In the genomic region with DNA sequence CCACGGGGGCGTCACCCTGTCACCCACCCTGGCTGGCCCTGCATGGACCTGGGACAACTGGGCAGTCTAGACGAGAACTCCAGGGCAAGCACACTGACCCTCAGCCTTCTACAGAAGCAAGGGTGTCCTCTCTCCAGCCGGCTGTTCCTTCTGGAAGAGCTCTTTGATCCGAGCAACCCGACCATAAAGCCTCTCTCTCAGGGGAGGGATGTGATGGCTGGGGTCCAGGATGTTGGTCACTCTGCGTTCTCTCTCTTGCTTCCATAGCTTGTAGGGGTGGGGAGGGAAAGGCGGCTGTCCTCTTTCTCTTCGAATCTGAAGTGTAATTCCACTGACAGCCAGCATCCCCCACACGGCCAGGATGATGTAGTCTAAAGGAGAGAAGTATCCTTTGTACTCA, we compare ENCODE assay signal across 20 mouse cellular contexts. TPM values are rescaled to one million over a fixed set of nuclear protein-coding genes. Genes with fewer than 3 reads are reported as not detected.
A peak's percentile ranks its signal among the peaks of the same experiment; 100 is the strongest.
DNase-seq lines count a peak whose midpoint lies in the region; ATAC-seq lines count a peak whose summit lies in the region.
"Had no signal": no experiment of that assay in that cellular context is flagged by ENCODE, and none has a peak within 500 bp of the region (broad histone marks: within the 10 kb centered on the region; RNA-seq: fewer than 3 reads in every experiment).

No protein-coding gene starts in this region.

- H3K27me3 ChIP-seq in kidney, embryonic 14.5 days (ENCODE audit: control insufficient read depth, insufficient read depth, low read length) = no peaks in the 10 kb centered on the region
- H3K27me3 ChIP-seq: forebrain, embryonic 12.5 days; hindbrain, embryonic 15.5 days; limb, embryonic 13.5 days; liver, embryonic 13.5 days had no signal

- no peak overlapping the region for H3K4me3 ChIP-seq in kidney, embryonic 14.5 days (ENCODE audit: low read length)
- H3K4me3 ChIP-seq: forebrain, embryonic 12.5 days; heart, embryonic 10.5 days; hindbrain, embryonic 15.5 days; limb, embryonic 13.5 days; liver, embryonic 13.5 days; midbrain, embryonic 10.5 days had no signal

- no peak overlapping the region for H3K9ac ChIP-seq in kidney, embryonic 14.5 days (ENCODE audit: low read depth, low read length)
- H3K9ac ChIP-seq: forebrain, embryonic 12.5 days; hindbrain, embryonic 15.5 days; limb, embryonic 13.5 days; liver, embryonic 13.5 days; lung, embryonic 14.5 days had no signal

- peaks cover 52% of the 10 kb centered on the region for H3K36me3 ChIP-seq in kidney, embryonic 14.5 days (ENCODE audit: control insufficient read depth, insufficient read depth, low read length)

- H3K4me1 ChIP-seq in kidney, embryonic 14.5 days (ENCODE audit: control insufficient read depth, insufficient read depth, low read length) = no peaks in the 10 kb centered on the region
- H3K4me1 ChIP-seq: forebrain, embryonic 12.5 days; heart, embryonic 10.5 days; hindbrain, embryonic 15.5 days; limb, embryonic 13.5 days; liver, embryonic 13.5 days; midbrain, embryonic 10.5 days had no signal

- no peaks in the 10 kb centered on the region for H3K9me3 ChIP-seq in kidney, embryonic 14.5 days (ENCODE audit: control insufficient read depth, low read length)
- H3K9me3 ChIP-seq: forebrain, embryonic 12.5 days; heart, embryonic 10.5 days; hindbrain, embryonic 15.5 days; limb, embryonic 13.5 days; liver, embryonic 13.5 days; midbrain, embryonic 10.5 days had no signal

- H3K4me2 ChIP-seq in kidney, embryonic 14.5 days (replicated peaks; ENCODE audit: low read depth, low read length) = no peak overlapping the region
- H3K4me2 ChIP-seq: forebrain, embryonic 12.5 days; hindbrain, embryonic 15.5 days; limb, embryonic 13.5 days; liver, embryonic 13.5 days; lung, embryonic 14.5 days had no signal

- 47% methylated on average over 10 of the region's 10 CpGs for WGBS in kidney, embryonic 14.5 days

- peak; percentile 24 for DNase-seq in gastrocnemius, postnatal 10 days
- DNase-seq in gastrocnemius, postnatal 25 days = no peak
- DNase-seq in kidney, adult 8-10 months = no peak
- peak; percentile 69 for DNase-seq in Muller cell, postnatal 12 days (ENCODE audit: inconsistent ontology term)
- DNase-seq in adrenal gland, postnatal 36 days = peak; percentile 15 to 38
- no peak for DNase-seq in layer of hippocampus, adult 8-10 months (ENCODE audit: low spot score in 2 of 2)
- DNase-seq: cerebellum, adult 9-10 months; gastrocnemius, postnatal 36 days; liver, embryonic 13.5 days; lung, embryonic 14.5 days; right cerebral cortex, postnatal 4 days; thymus, postnatal 14 days had no signal

- no peak overlapping the region for H3K27ac ChIP-seq in kidney, embryonic 14.5 days (ENCODE audit: low read depth, low read length)
- H3K27ac ChIP-seq: forebrain, embryonic 12.5 days; heart, embryonic 10.5 days; hindbrain, embryonic 15.5 days; limb, embryonic 13.5 days; liver, embryonic 13.5 days; macrophage; midbrain, embryonic 10.5 days; stomach, postnatal 0 days had no signal

- ATAC-seq in kidney, embryonic 14.5 days (ENCODE audit: low FRiP score, low TSS enrichment) = peak; percentile 39; the same call in 1 of the 2 replicates

RNA-seq across cellular contexts. Expression of a gene that starts 26.0 kb away (rescaled TPM):
- total RNA-seq in gastrocnemius, postnatal 10 days (2021) = 10 to 100 TPM; 16.0 to 19.3 TPM
- total RNA-seq in gastrocnemius, postnatal 25 days (2021) = 10 to 100 TPM; 12.9 to 13.6 TPM
- polyA plus RNA-seq in kidney, embryonic 14.5 days (2014; fragmentation: Nextera tagmentation; extraction: Ambion mirVana) = 58.3 and 73.9 TPM in 2 replicates
- total RNA-seq in adrenal gland, postnatal 36 days (2021) = 10 to 100 TPM; 32.1 to 37.3 TPM
- 10 to 100 TPM; 28.5 to 53.0 (median 44.8) TPM for total RNA-seq in layer of hippocampus, adult 8-10 months (2022)

RNA-seq across cellular contexts. Expression of a gene that starts 26.6 kb away (rescaled TPM):
- 10 to 100 TPM; 49.6 to 50.3 TPM for total RNA-seq in gastrocnemius, postnatal 10 days (2021)
- 10 to 100 TPM; 46.0 to 46.4 TPM for total RNA-seq in gastrocnemius, postnatal 25 days (2021)
- 83.1 and 100 TPM in 2 replicates for polyA plus RNA-seq in kidney, embryonic 14.5 days (2014; fragmentation: Nextera tagmentation; extraction: Ambion mirVana)
- 100 to 1,000 TPM; 100 to 113 TPM for total RNA-seq in adrenal gland, postnatal 36 days (2021)
- total RNA-seq in layer of hippocampus, adult 8-10 months (2022) = 100 to 1,000 TPM in 2 of 4 experiments, 10 to 100 TPM in 2; 88.9 to 122 (median 103) TPM

RNA-seq across cellular contexts. Expression of a gene that starts 38.7 kb away (rescaled TPM):
- 10 to 100 TPM; 46.3 to 52.4 TPM for total RNA-seq in gastrocnemius, postnatal 10 days (2021)
- total RNA-seq in gastrocnemius, postnatal 25 days (2021) = 10 to 100 TPM; 37.6 to 37.7 TPM
- 143 and 185 TPM in 2 replicates for polyA plus RNA-seq in kidney, embryonic 14.5 days (2014; fragmentation: Nextera tagmentation; extraction: Ambion mirVana)
- total RNA-seq in adrenal gland, postnatal 36 days (2021) = 10 to 100 TPM; 64.9 to 68.6 TPM
- total RNA-seq in layer of hippocampus, adult 8-10 months (2022) = 10 to 100 TPM; 40.5 to 52.6 (median 45.3) TPM

RNA-seq across cellular contexts. Expression of a gene that starts 39.0 kb away (rescaled TPM):
- total RNA-seq in gastrocnemius, postnatal 10 days (2021) = 10 to 100 TPM; 19.6 to 22.7 TPM
- 1 to 10 TPM; 7.3 to 9.5 TPM for total RNA-seq in gastrocnemius, postnatal 25 days (2021)
- 20.3 and 37.4 TPM in 2 replicates for polyA plus RNA-seq in kidney, embryonic 14.5 days (2014; fragmentation: Nextera tagmentation; extraction: Ambion mirVana)
- 10 to 100 TPM; 35.0 to 46.7 TPM for total RNA-seq in adrenal gland, postnatal 36 days (2021)
- 10 to 100 TPM; 37.8 to 44.7 (median 42.7) TPM for total RNA-seq in layer of hippocampus, adult 8-10 months (2022)

Comparison
In these comparisons a context has a peak if more than half of its experiments do, and no peak if none do; other contexts are left out.
1. DNase-seq: peak in gastrocnemius, postnatal 10 days (single experiment), Muller cell, postnatal 12 days (single experiment) and adrenal gland, postnatal 36 days (2 of 2); none in gastrocnemius, postnatal 25 days (single experiment), kidney, adult 8-10 months (0 of 2) and layer of hippocampus, adult 8-10 months (0 of 2).